Mouse (Mus musculus) lung, embryonic 14.5 days (tissue): ENCODE data around the gene Otos. TPM values are rescaled to one million over a fixed set of nuclear protein-coding genes. Genes with fewer than 3 reads are reported as not detected.
A peak's percentile ranks its signal among the peaks of the same experiment; 100 is the strongest.

ENCODE experiments used
- ATAC-seq: fragments of 200-750 bp; cut with Nextera tagmentation; 2 replicates; pipeline ENCODE4 v1.8.0; 2017; ENCODE audit warnings: mild to moderate bottlenecking, moderate TSS enrichment, moderate library complexity; ENCODE audit not compliant: insufficient read depth
- DNase-seq: peaks from one replicate; pipeline ENCODE4 v3.0.0-alpha.2; 2015
- H3K27ac ChIP-seq: fragments of 300-500 bp; sonication (generic); 2 replicates; pipeline ENCODE4 v1.5.1; 2014; ENCODE audit warnings: low read depth, mild to moderate bottlenecking, moderate library complexity
- H3K27me3 ChIP-seq: fragments of 300-500 bp; sonication (generic); 2 replicates; pipeline ENCODE4 v1.6.1; 2014; ENCODE audit warnings: low read length, control low read depth; ENCODE audit not compliant: insufficient read depth
- H3K36me3 ChIP-seq: fragments of 300-500 bp; sonication (generic); 2 replicates; pipeline ENCODE4 v1.6.1; 2014; ENCODE audit warnings: control low read depth; ENCODE audit not compliant: insufficient read depth
- H3K4me1 ChIP-seq: fragments of 300-500 bp; sonication (generic); 2 replicates; pipeline ENCODE4 v1.6.1; 2014; ENCODE audit warnings: antibody characterized with exemption, control low read depth; ENCODE audit not compliant: insufficient read depth
- H3K4me2 ChIP-seq: fragments of 300-500 bp; sonication (generic); 2 replicates; pipeline ENCODE4 v1.6.1; 2014; ENCODE audit warnings: mild to moderate bottlenecking
- H3K4me3 ChIP-seq: fragments of 300-500 bp; sonication (generic); 2 replicates; pipeline ENCODE4 v1.5.1; 2014; ENCODE audit warnings: low read depth, low read length
- H3K9ac ChIP-seq: fragments of 300-500 bp; sonication (generic); 2 replicates; pipeline ENCODE4 v1.6.1; 2014
- H3K9me3 ChIP-seq: fragments of 300-500 bp; sonication (generic); 2 replicates; pipeline ENCODE4 v1.6.1; 2016; ENCODE audit warnings: low read depth, low read length, control low read depth
- CTCF ChIP-seq: IDR thresholded peaks from 2 replicates; pipeline ENCODE4 v1.5.1; 2016; ENCODE audit warnings: antibody characterized with exemption, low read depth
- WGBS: fragments of 180-500 bp; shearing (Covaris S2); extraction: QIAGEN DNeasy Blood & Tissue Kit; methylation state at CpG from one replicate; pipeline ENCODE4 v1.1.7; 2014; 5-methylcytosine and 5-hydroxymethylcytosine counted together
- polyA plus RNA-seq: library from polyadenylated mRNA; unstranded; fragments of >200 nt; fragmentation: Nextera tagmentation; extraction: Ambion mirVana; gene quantifications from 2 replicates; pipeline ENCODE4 v1.2.1, GENCODE M21; 2014

Gene Otos
- not detected in 2 replicates for polyA plus RNA-seq

- H3K27me3 ChIP-seq = no peaks in the 10 kb centered on the region
- whole genome bisulfite sequencing = 18% methylated on average over 8 of the region's 8 CpGs
- 0 out of 2 replicates have a peak within 1 kb of the TSS, but pooled peaks have one; percentile 25 for H3K4me2 ChIP-seq
- H3K27ac ChIP-seq = no peak within 1 kb of the TSS
- ATAC-seq = 0 out of 2 replicates have a peak, but pooled peaks have one; percentile 48
- H3K9ac ChIP-seq = no peak within 1 kb of the TSS
- DNase-seq = peak; percentile 86
- no peak within 1 kb of the TSS for H3K4me3 ChIP-seq
- no peaks in the 10 kb centered on the region for H3K4me1 ChIP-seq
- no peaks in the 10 kb centered on the region for H3K9me3 ChIP-seq
- H3K36me3 ChIP-seq = no peaks in the 10 kb centered on the region
- TF ChIP-seq CTCF = peak; percentile 81
Observed at GRCm38 (mm10) chr1:92648673-92649072, at the start of gene Otos. Gene Otos (minus strand): TSS chr1:92648841.

- Histone ChIP-seq H3K4me2 (no peak overlapping the region), H3K36me3 (no peaks in the 10 kb centered on the region), H3K27ac (no peak overlapping the region), H3K27me3 (no peaks in the 10 kb centered on the region), H3K9ac (no peak overlapping the region), H3K4me3 (no peak overlapping the region), H3K4me1 (peaks cover 6% of the 10 kb centered on the region; the same call in 1 of the 2 replicates), H3K9me3 (no peaks in the 10 kb centered on the region)
- TF ChIP-seq CTCF = peak; percentile 82
- DNase-seq (peak; percentile 88), ATAC-seq (no peak; the same call in 1 of the 2 replicates)
- WGBS = 29% methylated on average over 4 of the region's 4 CpGs
Observed at GRCm38 (mm10) chr1:92696848-92697247, 48.2 kb upstream of the Otos start.

GRCm38 (mm10) chr1:92695751-92696150, 47.1 kb upstream of the Otos start:
- H3K27me3 ChIP-seq = no peaks in the 10 kb centered on the region
- DNase-seq (no peak), ATAC-seq (no peak)
- no peaks in the 10 kb centered on the region for H3K9me3 ChIP-seq
- H3K4me3 ChIP-seq = no peak overlapping the region
- H3K4me2 ChIP-seq = no peak overlapping the region
- peaks cover 6% of the 10 kb centered on the region; the same call in 1 of the 2 replicates for H3K4me1 ChIP-seq
- no peaks in the 10 kb centered on the region for H3K36me3 ChIP-seq
- no peak overlapping the region for H3K27ac ChIP-seq
- H3K9ac ChIP-seq = no peak overlapping the region
- no peak for TF ChIP-seq CTCF
- 78% methylated on average over 5 of the region's 5 CpGs for WGBS

GRCm38 (mm10) chr1:92691166-92691844, 42.7 kb upstream of the Otos start:
- ATAC-seq (no peak), DNase-seq (no peak)
- WGBS = 65% methylated on average over 3 of the region's 3 CpGs
- Histone ChIP-seq H3K27me3 (no peaks in the 10 kb centered on the region), H3K4me2 (no peak overlapping the region), H3K27ac (no peak overlapping the region), H3K36me3 (no peaks in the 10 kb centered on the region), H3K9ac (no peak overlapping the region), H3K9me3 (no peaks in the 10 kb centered on the region), H3K4me3 (no peak overlapping the region), H3K4me1 (no peaks in the 10 kb centered on the region)
- TF ChIP-seq CTCF = no peak

GRCm38 (mm10) chr1:92686994-92687393, 38.4 kb upstream of the Otos start:
- no peaks in the 10 kb centered on the region for H3K4me1 ChIP-seq
- DNase-seq = no peak
- H3K9me3 ChIP-seq = no peaks in the 10 kb centered on the region
- H3K36me3 ChIP-seq = no peaks in the 10 kb centered on the region
- no peak for TF ChIP-seq CTCF
- WGBS = 19% methylated on average over 8 of the region's 8 CpGs
- H3K9ac ChIP-seq = no peak overlapping the region
- no peak overlapping the region for H3K4me2 ChIP-seq
- H3K27me3 ChIP-seq = no peaks in the 10 kb centered on the region
- H3K4me3 ChIP-seq = no peak overlapping the region
- H3K27ac ChIP-seq = no peak overlapping the region
- no peak for ATAC-seq

- no peak overlapping the region for H3K9ac ChIP-seq
- H3K4me2 ChIP-seq = no peak overlapping the region
- no peak for TF ChIP-seq CTCF
- no peak for ATAC-seq
- no peak for DNase-seq
- no peaks in the 10 kb centered on the region for H3K9me3 ChIP-seq
- no peaks in the 10 kb centered on the region for H3K36me3 ChIP-seq
- no peak overlapping the region for H3K27ac ChIP-seq
- H3K4me1 ChIP-seq = no peaks in the 10 kb centered on the region
- H3K27me3 ChIP-seq = no peaks in the 10 kb centered on the region
- 86% methylated on average over 8 of the region's 8 CpGs for WGBS
- no peak overlapping the region for H3K4me3 ChIP-seq
Observed at GRCm38 (mm10) chr1:92683151-92683550, 34.5 kb upstream of the Otos start.

- TF ChIP-seq CTCF = no peak
- ATAC-seq (no peak), DNase-seq (no peak)
- no peak overlapping the region for H3K9ac ChIP-seq
- H3K4me3 ChIP-seq = no peak overlapping the region
- no peaks in the 10 kb centered on the region for H3K9me3 ChIP-seq
- WGBS = 30% methylated on average over 16 of the region's 16 CpGs
- no peak overlapping the region for H3K27ac ChIP-seq
- no peaks in the 10 kb centered on the region for H3K27me3 ChIP-seq
- no peaks in the 10 kb centered on the region for H3K4me1 ChIP-seq
- H3K36me3 ChIP-seq = no peaks in the 10 kb centered on the region
- H3K4me2 ChIP-seq = no peak overlapping the region
Observed at GRCm38 (mm10) chr1:92680668-92681603, 32.3 kb upstream of the Otos start.
